Mouse (Mus musculus) MEL (cell line): Measurements from ENCODE around the gene Arpp19.

Source experiments
- BHLHE40 ChIP-seq: IDR thresholded peaks from 2 replicates; pipeline ENCODE4 v1.6.1; 2012; ENCODE audit warnings: low read depth, mild to moderate bottlenecking, inconsistent platforms, low read length, improper control_type of control experiment, borderline replicate concordance
- CTCF ChIP-seq, 3 experiments: IDR thresholded peaks in 2 of 3; conservative IDR thresholded peaks in 1 of 3; 2 replicates each; pipeline ENCODE4 v1.5.1; 2011 to 2012; ENCODE audit warnings: low read length in 3 of 3, low read depth in 2 of 3, mild to moderate bottlenecking in 2 of 3, improper control_type of control experiment in 1 of 3, inconsistent platforms in 1 of 3, mixed read lengths in 1 of 3, moderate library complexity in 1 of 3; ENCODE audit not compliant: control insufficient read depth in 1 of 3, insufficient read depth in 1 of 3, poor library complexity in 1 of 3, severe bottlenecking in 1 of 3
- EP300 ChIP-seq, 2 experiments: IDR thresholded peaks; 2 replicates each; pipeline ENCODE4 v1.6.1; 2011; ENCODE audit warnings: improper control_type of control experiment in 2 of 2, low read length in 2 of 2, low read depth in 1 of 2, mild to moderate bottlenecking in 1 of 2
- ETS1 ChIP-seq: IDR thresholded peaks from 2 replicates; pipeline ENCODE4 v1.6.1; 2012; ENCODE audit warnings: low read depth, mild to moderate bottlenecking, inconsistent platforms, low read length, improper control_type of control experiment, moderate library complexity
- HCFC1 ChIP-seq: IDR thresholded peaks from 2 replicates; pipeline ENCODE4 v1.6.1; 2012; ENCODE audit warnings: low read depth, mild to moderate bottlenecking, inconsistent platforms, low read length, improper control_type of control experiment, moderate library complexity
- KAT2A ChIP-seq: conservative IDR thresholded peaks from 2 replicates; pipeline ENCODE4 v1.6.1; 2012; ENCODE audit warnings: low read depth, low read length, improper control_type of control experiment, inconsistent platforms
- MAZ ChIP-seq: IDR thresholded peaks from 2 replicates; pipeline ENCODE4 v1.6.1; 2012; ENCODE audit warnings: low read depth, mild to moderate bottlenecking, inconsistent platforms, low read length, improper control_type of control experiment
- NRF1 ChIP-seq: IDR thresholded peaks from 2 replicates; pipeline ENCODE4 v1.6.1; 2014; ENCODE audit warnings: low read depth, mild to moderate bottlenecking, inconsistent platforms, low read length, improper control_type of control experiment, moderate library complexity; ENCODE audit not compliant: poor library complexity, insufficient read depth, severe bottlenecking
- POLR2A ChIP-seq, 2 experiments: IDR thresholded peaks; 2 replicates each; pipeline ENCODE4 v1.6.1; 2011 to 2012; ENCODE audit warnings: low read length in 2 of 2, mild to moderate bottlenecking in 2 of 2, control low read depth in 1 of 2, improper control_type of control experiment in 1 of 2, low read depth in 1 of 2, moderate library complexity in 1 of 2; ENCODE audit not compliant: control insufficient read depth in 1 of 2, insufficient read depth in 1 of 2, poor library complexity in 1 of 2
- RAD21 ChIP-seq: IDR thresholded peaks from 2 replicates; pipeline ENCODE4 v1.6.1; 2011; ENCODE audit warnings: mild to moderate bottlenecking, low read depth, low read length, improper control_type of control experiment
- SMC3 ChIP-seq: IDR thresholded peaks from 2 replicates; pipeline ENCODE4 v1.6.1; 2011; ENCODE audit warnings: low read depth, low read length, improper control_type of control experiment
- USF1 ChIP-seq: IDR thresholded peaks from 2 replicates; pipeline ENCODE4 v1.6.1; 2014; ENCODE audit warnings: low read depth, mild to moderate bottlenecking, inconsistent platforms, low read length, improper control_type of control experiment, moderate library complexity
- ZC3H11A ChIP-seq: IDR thresholded peaks from 2 replicates; pipeline ENCODE4 v1.6.1; 2012; ENCODE audit warnings: low read depth, mild to moderate bottlenecking, inconsistent platforms, low read length, improper control_type of control experiment
- ZNF384 ChIP-seq: IDR thresholded peaks from 2 replicates; pipeline ENCODE4 v1.6.1; 2012; ENCODE audit warnings: low read depth, mild to moderate bottlenecking, inconsistent platforms, low read length, improper control_type of control experiment

GRCm38 (mm10) chr9:75102131-75102530 is 64.7 kb downstream of the Arpp19 start:
- TF ChIP-seq ZC3H11A, result no peak
- TF ChIP-seq POLR2A (IDR thresholded peaks at IDR 0.05; ENCODE audit: control insufficient read depth in 1 of 2, insufficient read depth in 1 of 2, low read depth in 1 of 2, low read length in 2 of 2, poor library complexity in 1 of 2), result no peak
- no peak for TF ChIP-seq CTCF (IDR thresholded peaks at IDR 0.05 in 2 of 3, conservative IDR thresholded peaks at IDR 0.05 in 1 of 3; ENCODE audit: control insufficient read depth in 1 of 3, insufficient read depth in 1 of 3, low read depth in 2 of 3, low read length in 3 of 3, poor library complexity in 1 of 3, severe bottlenecking in 1 of 3)
- TF ChIP-seq KAT2A, result no peak
- TF ChIP-seq NRF1, result no peak
- TF ChIP-seq SMC3, result no peak
- TF ChIP-seq MAZ, result no peak
- TF ChIP-seq RAD21, result no peak
- TF ChIP-seq EP300 (IDR thresholded peaks at IDR 0.05; ENCODE audit: low read depth in 1 of 2, low read length in 2 of 2), result peak; percentile 37 to 55; a peak in 1 of 4 replicates
- TF ChIP-seq HCFC1, result no peak
- no peak for TF ChIP-seq USF1
- TF ChIP-seq BHLHE40, result no peak
- no peak for TF ChIP-seq ZNF384
- TF ChIP-seq ETS1, result peak; percentile 33; the same call in 1 of the 2 replicates
